Mouse (Mus musculus) heart, embryonic 10.5 days (tissue): ENCODE data around the gene Defb45. TPM values are rescaled to one million over a fixed set of nuclear protein-coding genes. Genes with fewer than 3 reads are reported as not detected.

Experiments used
- DNase-seq: peaks from one replicate; pipeline ENCODE4 v3.0.0-alpha.2; 2017; ENCODE audit warnings: low spot score
- H3K27ac ChIP-seq: fragments of 300-500 bp; sonication (generic); 2 replicates; pipeline ENCODE4 v1.5.1; 2016; ENCODE audit warnings: mild to moderate bottlenecking
- H3K27me3 ChIP-seq: fragments of 300-500 bp; sonication (generic); 2 replicates; pipeline ENCODE4 v1.6.1; 2016; ENCODE audit warnings: mild to moderate bottlenecking; ENCODE audit not compliant: poor library complexity, insufficient read depth, severe bottlenecking
- H3K36me3 ChIP-seq: fragments of 300-500 bp; sonication (generic); 2 replicates; pipeline ENCODE4 v1.6.1; 2016; ENCODE audit warnings: mild to moderate bottlenecking, moderate library complexity
- H3K4me1 ChIP-seq: fragments of 300-500 bp; sonication (generic); 2 replicates; pipeline ENCODE4 v1.6.1; 2016; ENCODE audit warnings: mild to moderate bottlenecking
- H3K4me3 ChIP-seq: fragments of 300-500 bp; sonication (generic); 2 replicates; pipeline ENCODE4 v1.5.1; 2016; ENCODE audit warnings: mild to moderate bottlenecking, moderate library complexity
- H3K9me3 ChIP-seq: fragments of 300-500 bp; sonication (generic); 2 replicates; pipeline ENCODE4 v1.6.1; 2016; ENCODE audit warnings: mild to moderate bottlenecking, moderate library complexity
- WGBS: fragments of 180-500 bp; shearing (Covaris S2); methylation state at CpG from one replicate; pipeline ENCODE4 v1.1.7; 2016; 5-methylcytosine and 5-hydroxymethylcytosine counted together
- polyA plus RNA-seq: library from polyadenylated mRNA; unstranded; fragments of >200 nt; fragmentation: Nextera tagmentation; extraction: Ambion mirVana; gene quantifications from 2 replicates; pipeline ENCODE4 v1.2.1, GENCODE M21; 2016

Defb45 gene
- polyA plus RNA-seq, 1 experiment from 2014 or later, result not detected

DNA sequence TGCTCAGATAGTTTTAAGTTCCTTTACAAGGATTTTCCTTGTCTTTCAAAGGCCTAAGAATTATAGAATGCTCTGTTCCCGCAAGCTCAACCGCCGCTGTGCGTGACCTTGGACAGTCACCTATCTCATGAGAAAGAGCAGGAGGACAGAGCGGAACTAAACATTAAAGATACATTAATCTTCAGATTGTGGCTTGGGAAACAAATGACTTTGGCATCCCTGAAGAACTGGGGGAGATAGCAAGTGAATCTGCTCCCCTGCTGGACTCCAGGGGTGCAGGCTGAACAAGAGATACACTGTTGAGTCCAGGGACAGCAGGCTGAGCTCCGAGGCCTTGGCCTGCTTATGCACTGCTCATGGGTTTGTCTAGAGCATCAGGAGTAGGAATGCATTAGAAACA is 877 bp upstream of the Defb45 start:
- no peaks in the 10 kb centered on the region for H3K36me3 ChIP-seq

DNA sequence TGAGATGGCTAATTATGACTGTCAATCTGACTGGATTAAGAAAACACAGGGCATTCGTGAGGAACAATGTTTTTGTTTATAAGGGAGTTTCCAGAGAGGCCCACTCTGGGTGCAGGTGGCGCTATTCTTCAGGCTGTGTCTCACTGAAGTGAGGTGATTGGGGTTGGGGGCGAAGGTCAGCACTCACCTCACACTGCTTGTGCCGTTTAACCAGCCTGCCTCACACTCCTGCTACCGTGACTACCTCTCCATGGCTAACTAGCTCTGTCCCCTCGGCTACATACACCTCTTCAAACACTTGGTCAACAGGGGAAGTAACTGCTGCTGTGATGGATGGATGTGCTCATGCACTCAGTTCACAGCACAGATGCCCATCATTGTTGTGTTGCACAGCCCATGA is 10.2 kb downstream of the Defb45 start:
- no peak for DNase-seq
- WGBS, result 50% methylated on average over 6 of the region's 6 CpGs
- 0 out of 2 replicates have a peak, but pooled peaks cover 3% of the 10 kb centered on the region for H3K4me1 ChIP-seq
- H3K36me3 ChIP-seq, result no peaks in the 10 kb centered on the region
- no peaks in the 10 kb centered on the region for H3K9me3 ChIP-seq
- H3K27me3 ChIP-seq, result no peaks in the 10 kb centered on the region
- H3K27ac ChIP-seq, result no peak overlapping the region
- H3K4me3 ChIP-seq, result no peak overlapping the region

More for the DNA sequence above, 877 bp upstream of the Defb45 start:
- Histone ChIP-seq H3K27ac (no peak overlapping the region), H3K27me3 (no peaks in the 10 kb centered on the region), H3K4me3 (no peak overlapping the region), H3K9me3 (no peaks in the 10 kb centered on the region), H3K4me1 (no peaks in the 10 kb centered on the region)
- no peak for DNase-seq
- 78% methylated on average over 6 of the region's 6 CpGs for WGBS

DNA sequence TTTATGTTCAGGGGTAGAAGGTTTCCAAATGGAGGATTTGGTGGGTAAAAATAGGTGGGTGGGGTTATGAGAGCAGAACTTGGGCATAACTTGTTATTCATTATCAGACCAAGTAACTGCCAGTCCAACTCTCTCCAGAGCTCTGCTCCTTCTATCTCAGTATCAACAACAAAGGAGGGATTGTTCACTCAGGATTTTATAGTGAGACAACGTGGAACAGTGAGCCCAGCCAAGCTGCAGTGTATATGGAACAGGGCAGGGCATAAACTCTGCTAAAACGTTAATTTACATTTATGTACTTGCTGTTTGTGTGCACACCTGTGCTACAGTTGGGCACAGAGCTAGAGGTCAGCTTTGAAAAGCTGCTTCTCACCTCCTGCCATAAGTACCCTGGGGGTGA is 10.7 kb downstream of the Defb45 start:
- no peak for DNase-seq
- Histone ChIP-seq H3K27ac (no peak overlapping the region), H3K4me1 (0 out of 2 replicates have a peak, but pooled peaks cover 3% of the 10 kb centered on the region), H3K4me3 (no peak overlapping the region), H3K27me3 (no peaks in the 10 kb centered on the region), H3K9me3 (no peaks in the 10 kb centered on the region), H3K36me3 (no peaks in the 10 kb centered on the region)
- 41% methylated on average over 2 of the region's 2 CpGs for WGBS

DNA sequence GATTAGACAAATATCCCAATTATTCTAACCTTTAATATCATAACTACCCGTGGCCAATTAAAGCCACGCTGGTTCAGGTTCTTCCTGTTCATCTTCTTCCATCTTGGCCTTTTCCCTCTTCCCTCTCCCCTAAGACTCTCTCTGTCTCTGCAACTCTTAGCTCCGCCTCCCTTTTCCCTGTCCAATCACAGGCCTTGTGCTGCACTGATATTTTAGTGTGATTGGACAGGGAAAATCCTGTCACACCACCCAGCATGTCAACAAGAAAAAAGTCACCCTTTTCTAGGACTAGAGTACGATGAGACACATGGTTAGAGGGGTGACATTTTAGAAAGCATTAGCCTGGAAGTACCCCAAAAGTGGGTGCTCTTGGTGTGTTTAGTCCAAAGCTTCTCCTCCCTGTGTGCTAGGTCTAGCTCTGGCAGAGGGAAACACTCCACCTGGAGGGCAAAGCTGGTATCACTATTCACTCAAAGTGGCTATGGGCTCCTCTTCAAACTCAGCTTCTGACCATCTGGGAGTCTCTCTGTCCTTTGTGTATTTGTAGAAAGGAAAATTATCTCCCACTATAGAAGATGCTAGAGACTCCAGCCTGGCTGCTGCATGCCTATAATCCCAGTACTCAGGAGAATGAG is 12.2 kb downstream of the Defb45 start:
- H3K4me3 ChIP-seq, result no peak overlapping the region
- WGBS, result 75% methylated on average over 4 of the region's 4 CpGs
- H3K27ac ChIP-seq, result no peak overlapping the region
- no peaks in the 10 kb centered on the region for H3K27me3 ChIP-seq
- 0 out of 2 replicates have a peak, but pooled peaks cover 3% of the 10 kb centered on the region for H3K4me1 ChIP-seq
- DNase-seq, result no peak
- no peaks in the 10 kb centered on the region for H3K9me3 ChIP-seq
- no peaks in the 10 kb centered on the region for H3K36me3 ChIP-seq

DNA sequence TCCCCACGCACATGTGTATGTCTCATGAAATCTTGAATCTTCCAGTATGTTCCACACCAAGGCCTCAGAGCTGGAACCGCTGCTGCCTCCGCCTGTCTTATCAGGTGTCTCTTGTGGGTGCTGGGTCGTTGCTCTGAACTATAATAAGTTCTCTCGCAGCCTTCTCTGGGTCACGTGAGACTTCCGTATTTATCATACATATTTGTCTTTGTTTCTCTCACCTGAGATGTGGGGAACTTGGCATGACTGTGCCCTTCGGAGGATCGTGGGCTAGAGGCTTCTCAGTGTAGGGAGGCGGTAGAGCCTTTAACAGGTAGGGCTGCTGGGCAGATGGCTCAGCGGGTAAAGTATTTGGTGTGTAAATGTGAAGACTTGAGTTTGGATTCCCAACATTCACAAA is 18.6 kb downstream of the Defb45 start:
- H3K4me1 ChIP-seq, result peaks cover 15% of the 10 kb centered on the region
- no peak overlapping the region for H3K27ac ChIP-seq
- H3K27me3 ChIP-seq, result no peaks in the 10 kb centered on the region
- no peak for DNase-seq
- WGBS, result 77% methylated on average over 11 of the region's 11 CpGs
- H3K36me3 ChIP-seq, result no peaks in the 10 kb centered on the region
- H3K4me3 ChIP-seq, result no peak overlapping the region
- H3K9me3 ChIP-seq, result no peaks in the 10 kb centered on the region

DNA sequence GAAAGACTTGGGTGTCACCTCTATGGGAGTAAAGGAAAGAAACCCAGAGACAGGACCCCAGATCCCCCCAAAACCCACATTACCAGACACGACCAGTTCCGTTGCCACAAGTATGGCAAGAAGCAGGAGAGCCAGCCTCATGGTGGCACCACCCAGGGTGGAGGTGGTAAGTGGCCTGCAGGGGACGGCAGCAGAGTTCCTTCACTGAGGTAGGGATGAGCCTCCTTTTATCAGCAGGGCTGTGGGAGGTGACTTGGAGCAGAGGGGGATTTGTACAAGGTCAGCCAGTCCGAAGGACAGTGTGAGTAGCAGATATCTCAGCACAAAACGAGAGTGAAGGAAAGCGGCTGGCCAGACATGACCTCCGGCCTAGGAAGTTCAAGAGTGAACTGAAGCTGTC is 19.1 kb downstream of the Defb45 start, which contains the start of gene Defb19:
Gene Defb19 (minus strand): TSS at position 206 of the 400 bp plus-strand sequence.
- DNase-seq, result no peak
- H3K9me3 ChIP-seq, result no peaks in the 10 kb centered on the region
- no peak within 1 kb of the TSS for H3K4me3 ChIP-seq
- H3K27me3 ChIP-seq, result no peaks in the 10 kb centered on the region
- 50% methylated on average over 7 of the region's 7 CpGs for WGBS
- H3K27ac ChIP-seq, result peak within 1 kb of the TSS; percentile 47; the same call in 1 of the 2 replicates
- H3K4me1 ChIP-seq, result peaks cover 15% of the 10 kb centered on the region
- no peaks in the 10 kb centered on the region for H3K36me3 ChIP-seq

DNA sequence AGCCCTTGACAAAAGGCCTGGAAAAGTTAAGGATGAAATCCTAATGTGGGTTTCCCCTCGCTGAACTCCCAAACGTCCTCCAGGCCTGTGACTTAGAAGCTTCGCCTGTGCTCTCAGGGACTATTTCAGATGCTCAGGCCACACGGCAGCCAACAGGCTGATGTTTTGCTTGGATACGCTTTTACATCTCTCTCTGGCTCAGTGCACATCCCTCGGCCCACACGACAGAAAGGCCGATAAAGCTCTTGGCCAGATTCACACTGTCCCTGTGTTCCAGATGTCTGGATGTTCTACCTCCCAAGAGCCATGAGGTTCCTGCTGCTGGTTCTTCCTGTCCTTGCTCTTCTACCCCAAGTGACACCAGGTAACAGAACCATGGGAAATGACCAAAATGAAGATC is 25.7 kb downstream of the Defb45 start:
- no peak for DNase-seq
- 85% methylated on average over 8 of the region's 8 CpGs for WGBS
- Histone ChIP-seq H3K36me3 (no peaks in the 10 kb centered on the region), H3K4me3 (no peak overlapping the region), H3K9me3 (no peaks in the 10 kb centered on the region), H3K4me1 (no peaks in the 10 kb centered on the region), H3K27me3 (peaks cover 5% of the 10 kb centered on the region; the same call in 1 of the 2 replicates), H3K27ac (no peak overlapping the region)

DNA sequence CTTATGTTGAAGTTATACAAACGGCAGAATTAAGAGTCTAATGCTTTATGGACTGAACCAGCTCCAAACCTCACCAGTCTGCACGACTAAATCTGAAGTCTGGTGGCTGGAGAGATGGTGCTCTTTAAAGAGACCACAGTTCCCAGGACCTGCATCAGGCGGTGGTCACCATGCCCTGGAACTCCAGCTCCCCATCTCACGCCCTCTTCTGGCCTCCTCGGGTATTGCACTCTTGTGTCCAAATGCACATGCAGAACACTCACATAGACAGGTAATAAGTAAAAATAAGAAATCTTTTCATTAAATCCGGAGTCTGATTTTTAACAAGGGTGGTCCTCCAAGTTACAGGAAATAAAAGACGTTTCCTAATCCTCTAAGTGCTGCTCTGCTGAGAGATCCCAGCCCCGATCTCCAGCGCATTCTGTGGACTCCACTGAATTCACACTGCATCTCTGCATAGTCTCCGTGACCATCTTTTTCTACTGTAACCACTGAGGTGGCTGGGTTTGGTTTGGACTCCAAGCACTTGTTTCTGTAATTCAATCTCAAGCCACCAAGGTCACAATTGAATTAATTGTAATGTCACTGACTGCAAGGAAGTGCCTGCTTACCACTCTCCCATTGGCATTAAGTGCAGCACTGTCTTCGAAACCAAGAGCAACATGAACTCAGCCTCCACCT is 26.9 kb downstream of the Defb45 start, which contains the start of gene Defb21:
Gene Defb21 (plus strand): TSS at position 631 of the 681 bp plus-strand sequence.
- no peaks in the 10 kb centered on the region for H3K9me3 ChIP-seq
- 56% methylated on average over 11 of the region's 11 CpGs for WGBS
- no peaks in the 10 kb centered on the region for H3K36me3 ChIP-seq
- H3K27ac ChIP-seq, result no peak within 1 kb of the TSS
- no peaks in the 10 kb centered on the region for H3K4me1 ChIP-seq
- no peak for DNase-seq
- peaks cover 5% of the 10 kb centered on the region; the same call in 1 of the 2 replicates for H3K27me3 ChIP-seq
- H3K4me3 ChIP-seq, result no peak within 1 kb of the TSS

DNA sequence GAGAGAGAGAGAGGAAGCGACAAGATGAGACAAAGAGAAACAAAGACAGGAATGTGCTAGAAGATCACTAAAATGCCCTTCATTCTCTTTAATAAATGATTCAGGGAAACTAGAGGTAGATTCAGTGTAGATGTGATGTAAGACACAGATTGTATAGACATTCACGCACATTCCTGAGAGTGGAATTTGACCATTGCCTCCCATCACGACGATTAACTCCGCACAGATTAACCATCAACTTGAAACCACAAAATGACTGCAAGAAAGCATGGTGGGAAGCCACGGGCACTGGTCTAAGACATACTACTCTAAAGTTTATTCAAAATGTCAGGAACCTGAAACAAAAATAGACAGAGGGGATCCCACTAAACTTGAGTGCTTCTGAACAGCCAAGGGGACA is 28.9 kb downstream of the Defb45 start:
- no peak overlapping the region for H3K27ac ChIP-seq
- H3K9me3 ChIP-seq, result no peaks in the 10 kb centered on the region
- no peaks in the 10 kb centered on the region for H3K36me3 ChIP-seq
- no peaks in the 10 kb centered on the region for H3K4me1 ChIP-seq
- 82% methylated on average over 6 of the region's 6 CpGs for WGBS
- H3K4me3 ChIP-seq, result no peak overlapping the region
- H3K27me3 ChIP-seq, result peaks cover 5% of the 10 kb centered on the region; the same call in 1 of the 2 replicates
- DNase-seq, result no peak

DNA sequence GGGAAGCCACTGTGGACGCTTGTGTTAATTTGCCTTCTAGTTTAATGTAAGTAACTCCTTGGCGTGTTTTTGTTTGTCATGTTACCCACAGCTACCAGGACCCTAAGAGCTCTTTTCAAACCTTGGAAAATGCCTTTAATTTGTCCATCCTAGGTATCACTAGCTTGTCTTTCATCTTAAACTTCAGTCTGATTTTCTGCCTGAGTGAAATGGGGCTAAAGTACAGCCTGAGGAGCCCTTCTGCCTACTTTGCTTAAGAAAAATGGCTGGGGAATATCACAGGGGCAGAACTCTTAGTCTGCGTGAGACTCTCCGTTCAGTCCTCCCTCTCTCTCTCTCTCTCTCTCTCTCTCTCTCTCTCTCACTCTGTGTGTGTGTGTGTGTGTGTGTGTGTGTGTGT is 29.3 kb downstream of the Defb45 start:
- no peak overlapping the region for H3K27ac ChIP-seq
- DNase-seq, result no peak
- H3K27me3 ChIP-seq, result peaks cover 5% of the 10 kb centered on the region; the same call in 1 of the 2 replicates
- no peaks in the 10 kb centered on the region for H3K4me1 ChIP-seq
- WGBS, result 69% methylated on average over 4 of the region's 4 CpGs
- H3K4me3 ChIP-seq, result no peak overlapping the region
- no peaks in the 10 kb centered on the region for H3K9me3 ChIP-seq
- H3K36me3 ChIP-seq, result no peaks in the 10 kb centered on the region

DNA sequence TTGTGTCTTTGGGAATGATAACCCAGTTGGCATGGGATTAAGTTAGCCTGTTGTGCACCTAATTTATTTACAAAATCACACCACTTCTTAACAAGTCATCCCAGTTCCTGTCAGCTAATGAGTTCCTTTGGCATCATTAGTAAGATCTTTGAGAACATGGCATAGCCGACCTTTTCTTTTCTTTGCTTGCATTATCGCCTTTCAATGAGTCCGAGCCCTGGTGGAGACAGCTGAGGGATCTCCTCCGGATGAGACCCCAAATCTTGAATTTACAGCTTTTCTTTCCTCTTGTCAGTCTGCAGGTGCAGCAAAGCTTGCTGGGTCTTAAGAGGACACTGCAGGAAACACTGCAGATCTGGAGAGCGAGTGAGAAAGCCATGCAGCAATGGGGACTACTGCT is 30.2 kb downstream of the Defb45 start, which contains the start of gene Gm17416:
Gene Gm17416 (plus strand): TSS at position 301 of the 400 bp plus-strand sequence.
- WGBS, result 86% methylated on average over 5 of the region's 5 CpGs
- Histone ChIP-seq H3K27me3 (peaks cover 5% of the 10 kb centered on the region; the same call in 1 of the 2 replicates), H3K36me3 (no peaks in the 10 kb centered on the region), H3K4me3 (no peak within 1 kb of the TSS), H3K9me3 (no peaks in the 10 kb centered on the region), H3K27ac (no peak within 1 kb of the TSS), H3K4me1 (no peaks in the 10 kb centered on the region)
- no peak for DNase-seq

DNA sequence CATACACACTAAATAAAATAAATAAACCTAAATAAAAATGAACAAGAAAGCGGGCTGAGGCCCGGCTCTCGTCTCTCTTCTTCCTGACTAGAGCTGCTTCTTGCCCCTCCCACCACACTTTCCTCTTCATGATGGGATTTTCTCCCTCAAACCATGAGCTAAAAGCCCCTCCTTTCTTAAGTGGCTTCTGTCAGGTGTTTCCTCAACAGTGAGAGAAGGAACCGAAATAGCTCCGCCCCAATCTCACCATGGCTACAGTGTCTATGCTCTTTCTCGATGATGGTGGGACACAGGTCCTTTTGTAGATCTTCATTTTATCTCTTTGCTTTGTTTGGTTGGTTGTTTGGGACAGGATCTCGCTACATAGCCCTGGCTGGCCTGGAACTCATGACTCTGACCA is 42.5 kb downstream of the Defb45 start:
- H3K27ac ChIP-seq, result no peak overlapping the region
- DNase-seq, result no peak
- H3K4me1 ChIP-seq, result no peaks in the 10 kb centered on the region
- H3K27me3 ChIP-seq, result no peaks in the 10 kb centered on the region
- no peak overlapping the region for H3K4me3 ChIP-seq
- no peaks in the 10 kb centered on the region for H3K9me3 ChIP-seq
- no peaks in the 10 kb centered on the region for H3K36me3 ChIP-seq
- WGBS, result 85% methylated on average over 7 of the region's 7 CpGs

DNA sequence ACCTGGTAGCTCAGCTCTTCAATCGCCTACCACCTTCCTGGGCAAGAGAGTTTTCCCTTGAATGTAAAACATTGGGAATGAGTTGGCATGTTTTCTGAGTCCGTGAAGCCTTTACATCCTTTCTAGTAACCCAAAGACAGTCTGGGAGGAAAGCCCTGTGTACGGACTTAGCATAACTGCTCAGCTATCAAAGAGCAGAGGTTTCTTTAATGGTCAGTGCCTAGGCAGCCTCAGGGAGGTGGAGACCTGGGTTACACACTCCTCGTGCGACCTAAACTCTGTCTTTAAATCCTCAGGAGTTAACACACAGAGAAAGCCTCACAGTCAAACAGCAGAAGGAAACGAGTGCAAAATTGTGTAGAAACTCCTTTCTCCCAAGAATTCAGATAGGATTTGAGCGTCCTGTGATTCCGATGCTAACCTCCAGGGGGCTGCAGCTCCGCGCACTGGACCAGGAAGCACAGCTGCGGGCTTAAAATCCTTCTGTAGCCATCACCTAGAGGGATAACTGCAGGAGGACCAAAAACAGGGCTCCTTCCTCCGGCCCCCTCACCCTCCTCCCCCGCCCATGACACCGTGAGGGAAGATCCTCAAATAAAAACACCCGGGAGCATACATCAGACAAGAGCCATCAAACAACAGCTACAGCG is 45.3 kb downstream of the Defb45 start:
- Histone ChIP-seq H3K9me3 (no peaks in the 10 kb centered on the region), H3K4me3 (no peak overlapping the region), H3K36me3 (no peaks in the 10 kb centered on the region), H3K27ac (no peak overlapping the region), H3K4me1 (no peaks in the 10 kb centered on the region), H3K27me3 (0 out of 2 replicates have a peak, but pooled peaks cover 4% of the 10 kb centered on the region)
- WGBS, result 13% methylated on average over 16 of the region's 16 CpGs
- DNase-seq, result no peak
